Mouse (Mus musculus) hindbrain, embryonic 10.5 days (tissue): ENCODE measurements around the gene Asb10. TPM values are rescaled to one million over a fixed set of nuclear protein-coding genes. Genes with fewer than 3 reads are reported as not detected.

Experiments
- polyA plus RNA-seq: library from polyadenylated mRNA; unstranded; fragments of >200 nt; fragmentation: Nextera tagmentation; extraction: Ambion mirVana; gene quantifications from 2 replicates; pipeline ENCODE4 v1.2.1, GENCODE M21; 2016

Gene Asb10
- polyA plus RNA-seq, 1 experiment from 2014 or later, result 0.17 TPM

Other genes starting within 250 kb of the Asb10 start
- gene Kcnh2, start 189.4 kb downstream of the Asb10 start, polyA plus RNA-seq, result 32.4 and 33.9 TPM in 2 replicates
- gene Nos3, start 176.2 kb downstream of the Asb10 start, polyA plus RNA-seq, result 8.3 and 9.7 TPM in 2 replicates
- 0.21 and 0.75 TPM in 2 replicates for gene Atg9b, start 148.8 kb downstream of the Asb10 start, polyA plus RNA-seq
- gene Abcb8, start 147.3 kb downstream of the Asb10 start, polyA plus RNA-seq, result 54.5 and 55.3 TPM in 2 replicates
- gene Asic3, start 127.6 kb downstream of the Asb10 start, polyA plus RNA-seq, result 0.20 and 0.54 TPM in 2 replicates
- gene Cdk5, start 117.4 kb downstream of the Asb10 start, polyA plus RNA-seq, result 46.4 and 61.4 TPM in 2 replicates
- 33.5 and 39.7 TPM in 2 replicates for gene Slc4a2, start 117.1 kb downstream of the Asb10 start, polyA plus RNA-seq
- 114 and 127 TPM in 2 replicates for gene Fastk, start 95.7 kb downstream of the Asb10 start, polyA plus RNA-seq
- 32.7 and 38.4 TPM in 2 replicates for gene Tmub1, start 93.1 kb downstream of the Asb10 start, polyA plus RNA-seq
- gene Agap3, start 88.8 kb downstream of the Asb10 start, polyA plus RNA-seq, result 31.9 and 36.5 TPM in 2 replicates
- 1.3 and 1.5 TPM in 2 replicates for gene Gbx1, start 13.8 kb downstream of the Asb10 start, polyA plus RNA-seq
- 0.07 and 0.10 TPM in 2 replicates for gene 4931409K22Rik, start 15.8 kb upstream of the Asb10 start, polyA plus RNA-seq
- 125 and 159 TPM in 2 replicates for gene Abcf2, start 36.5 kb upstream of the Asb10 start, polyA plus RNA-seq
- gene Chpf2, start 45.8 kb upstream of the Asb10 start, polyA plus RNA-seq, result 16.5 and 19.3 TPM in 2 replicates
- gene Smarcd3, start 83.4 kb upstream of the Asb10 start, polyA plus RNA-seq, result 22.8 and 35.7 TPM in 2 replicates
- 27.3 and 28.8 TPM in 2 replicates for gene Nub1, start 144.6 kb upstream of the Asb10 start, polyA plus RNA-seq
- gene Wdr86, start 189.7 kb upstream of the Asb10 start, polyA plus RNA-seq, result 20.9 and 25.2 TPM in 2 replicates
- 0.42 and 0.44 TPM in 2 replicates for gene Crygn, start 217.0 kb upstream of the Asb10 start, polyA plus RNA-seq